Mouse (Mus musculus) ovary, postnatal 36 days (tissue): Measurements from ENCODE around the gene Kcnh8.

ENCODE experiments used
- DNase-seq: peaks from one replicate; pipeline ENCODE4 v3.0.0; 2022; ENCODE audit warnings: low spot score, mixed read lengths

Gene Kcnh8

DNA sequence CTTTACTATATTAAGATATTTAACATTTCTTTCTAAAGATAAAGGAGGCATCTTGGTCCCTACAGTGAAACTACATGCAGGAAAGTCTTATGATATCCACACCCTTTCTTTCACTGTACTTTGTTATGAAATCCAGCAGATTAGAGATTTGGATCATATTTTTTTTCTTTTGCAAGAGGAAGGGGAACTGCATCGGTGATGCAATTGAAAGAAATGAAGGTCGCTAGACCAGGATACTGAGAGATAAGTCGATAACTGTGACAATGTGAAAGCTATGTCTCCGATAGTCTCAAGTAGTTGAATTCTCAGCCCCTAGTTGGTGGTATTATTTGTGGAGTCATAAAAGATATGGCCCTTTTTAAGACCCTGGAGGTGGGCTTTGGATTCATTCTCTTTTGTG lies 227.2 kb downstream of the Kcnh8 start:
- DNase-seq = no peak

- no peak for DNase-seq
Measured at GRCm38 (mm10) chr17:52873195-52873594, 270.7 kb downstream of the Kcnh8 start.

- DNase-seq = no peak
Measured at GRCm38 (mm10) chr17:52878964-52879363, 276.5 kb downstream of the Kcnh8 start.

DNA sequence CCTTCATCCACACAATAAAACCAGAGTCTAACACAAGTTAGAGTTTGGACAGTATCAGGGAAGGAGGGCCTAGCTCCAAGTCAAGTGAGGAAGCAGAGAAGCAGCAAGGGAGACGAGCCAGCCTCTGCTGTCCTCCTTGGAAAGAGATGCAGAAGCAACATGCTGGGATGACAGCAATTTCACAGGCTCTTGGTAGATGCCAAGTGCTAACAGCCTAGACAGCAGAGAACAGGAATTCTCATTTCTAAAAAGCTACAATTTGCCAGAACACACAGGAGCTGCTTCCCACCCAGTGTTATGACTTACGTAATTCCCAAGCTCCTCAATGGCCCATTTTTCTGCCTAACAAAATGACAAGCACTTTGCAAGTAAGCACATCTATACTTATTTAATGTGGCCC lies 277.5 kb downstream of the Kcnh8 start:
- DNase-seq = no peak

- DNase-seq = no peak
Measured at GRCm38 (mm10) chr17:52885210-52885609, 282.7 kb downstream of the Kcnh8 start.

- no peak for DNase-seq
Measured at GRCm38 (mm10) chr17:52920519-52921106, 318.1 kb downstream of the Kcnh8 start.

GRCm38 (mm10) chr17:52943966-52944365 lies 341.5 kb downstream of the Kcnh8 start:
- DNase-seq = no peak

- no peak for DNase-seq
Measured at GRCm38 (mm10) chr17:52972735-52973134, 370.2 kb downstream of the Kcnh8 start.

DNA sequence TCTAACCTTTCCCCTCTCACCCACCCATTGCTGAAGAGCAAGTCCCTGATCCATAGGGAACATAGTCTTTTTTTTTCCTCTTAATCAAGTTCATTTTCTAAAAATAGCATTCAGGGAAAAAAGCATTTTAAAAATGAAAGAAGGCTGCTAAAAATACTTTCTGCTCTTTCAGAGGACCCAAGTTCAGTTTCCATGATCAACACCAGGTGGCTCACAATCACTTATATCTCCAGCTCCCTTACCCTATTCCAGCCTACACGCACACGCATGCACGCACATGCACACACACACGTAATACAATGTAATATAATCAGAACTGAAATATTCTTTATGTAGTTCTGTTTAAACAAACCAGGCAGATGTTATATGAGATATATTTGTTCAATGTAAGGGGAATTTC lies 378.4 kb downstream of the Kcnh8 start:
- DNase-seq = no peak
